Mouse (Mus musculus): ENCODE measurements around the gene Poc1a. TPM values are rescaled to one million over a fixed set of nuclear protein-coding genes. Genes with fewer than 3 reads are reported as not detected.

Gene Poc1a
- total and polyA plus RNA-seq, 2 experiments from 2014 or later = 12.3 to 13.6 TPM

- 72% methylated on average over 9 of the region's 9 CpGs for WGBS
- no peak overlapping the region for H3K9ac ChIP-seq (replicated peaks; ENCODE audit: low read depth, low read length)
- TF ChIP-seq CTCF (IDR thresholded peaks at IDR 0.05; ENCODE audit: low read depth) (no peak), EP300 (IDR thresholded peaks at IDR 0.05; ENCODE audit: low read depth) (no peak)
These were observed 17.4 kb upstream of the Poc1a start for GRCm38 (mm10) chr9:106263381-106263924.

DNA sequence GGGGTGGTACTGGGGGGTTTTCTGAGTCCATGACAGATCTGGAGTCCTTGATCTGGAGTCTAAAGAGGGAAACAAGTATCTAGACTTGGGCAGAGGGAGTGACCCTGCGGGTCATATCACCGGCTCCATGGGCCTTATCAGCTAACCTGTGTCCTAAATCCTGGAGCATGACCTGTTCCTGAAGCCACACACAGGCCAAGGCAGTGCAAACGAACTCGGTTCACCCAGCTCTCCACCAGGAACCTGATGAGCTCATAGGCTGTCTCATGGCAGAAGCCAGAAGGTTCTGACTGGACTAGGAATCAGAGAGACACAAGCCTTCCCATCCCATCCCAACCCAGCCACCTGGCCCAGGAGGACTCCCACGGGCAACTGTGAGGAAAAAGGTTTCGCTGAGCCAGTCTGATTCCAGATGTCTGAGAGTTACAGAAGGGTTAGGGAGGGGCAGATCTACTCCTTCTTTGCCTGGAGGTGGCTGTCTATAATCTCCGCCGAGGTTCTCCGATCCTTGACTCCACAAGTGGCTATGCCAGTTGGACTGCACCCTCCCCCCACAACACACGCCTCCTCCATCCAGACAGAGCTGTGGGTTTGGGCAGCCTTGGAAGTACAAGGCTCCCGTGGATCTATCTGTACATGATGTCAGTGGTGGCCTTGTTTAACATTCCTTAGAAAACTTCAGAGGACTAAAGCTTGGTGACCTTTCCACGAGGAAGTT is 15.3 kb upstream of the Poc1a start:
- H3K4me3 ChIP-seq (ENCODE audit: low read depth, low read length) = no peak overlapping the region
- H3K27ac ChIP-seq (ENCODE audit: low read depth) = no peak overlapping the region
- no peak for DNase-seq (ENCODE audit: low spot score)
- H3K4me1 ChIP-seq (ENCODE audit: control insufficient read depth, insufficient read depth) = no peaks in the 10 kb centered on the region
- no peak overlapping the region for H3K4me2 ChIP-seq (ENCODE audit: low read depth, low read length)
- no peak for ATAC-seq (ENCODE audit: insufficient read depth, low read depth)
- no peaks in the 10 kb centered on the region for H3K27me3 ChIP-seq (ENCODE audit: control insufficient read depth, insufficient read depth, low read length)
- no peaks in the 10 kb centered on the region for H3K9me3 ChIP-seq (replicated peaks; ENCODE audit: control insufficient read depth, low read length)
- no peak overlapping the region for H3K9ac ChIP-seq (replicated peaks; ENCODE audit: low read depth, low read length)
- no peak for TF ChIP-seq EP300 (IDR thresholded peaks at IDR 0.05; ENCODE audit: low read depth)
- TF ChIP-seq CTCF (IDR thresholded peaks at IDR 0.05; ENCODE audit: low read depth) = no peak
- no peaks in the 10 kb centered on the region for H3K36me3 ChIP-seq (replicated peaks; ENCODE audit: control insufficient read depth, insufficient read depth, low read length)
- 66% methylated on average over 12 of the region's 12 CpGs for WGBS

More at GRCm38 (mm10) chr9:106263381-106263924, 17.4 kb upstream of the Poc1a start:
- Histone ChIP-seq H3K27me3 (ENCODE audit: control insufficient read depth, insufficient read depth, low read length) (no peaks in the 10 kb centered on the region), H3K36me3 (replicated peaks; ENCODE audit: control insufficient read depth, insufficient read depth, low read length) (no peaks in the 10 kb centered on the region), H3K4me2 (ENCODE audit: low read depth, low read length) (no peak overlapping the region), H3K4me1 (ENCODE audit: control insufficient read depth, insufficient read depth) (no peaks in the 10 kb centered on the region), H3K27ac (ENCODE audit: low read depth) (no peak overlapping the region), H3K9me3 (replicated peaks; ENCODE audit: control insufficient read depth, low read length) (no peaks in the 10 kb centered on the region), H3K4me3 (ENCODE audit: low read depth, low read length) (no peak overlapping the region)
- DNase-seq (ENCODE audit: low spot score) (no peak), ATAC-seq (ENCODE audit: insufficient read depth, low read depth) (no peak)

GRCm38 (mm10) chr9:106266936-106267657 is 13.8 kb upstream of the Poc1a start:
- no peak overlapping the region for H3K4me2 ChIP-seq (ENCODE audit: low read depth, low read length)
- no peak overlapping the region for H3K4me3 ChIP-seq (ENCODE audit: low read depth, low read length)
- DNase-seq (ENCODE audit: low spot score) = no peak
- no peaks in the 10 kb centered on the region for H3K36me3 ChIP-seq (replicated peaks; ENCODE audit: control insufficient read depth, insufficient read depth, low read length)
- TF ChIP-seq EP300 (IDR thresholded peaks at IDR 0.05; ENCODE audit: low read depth) = no peak
- TF ChIP-seq CTCF (IDR thresholded peaks at IDR 0.05; ENCODE audit: low read depth) = no peak
- H3K9me3 ChIP-seq (replicated peaks; ENCODE audit: control insufficient read depth, low read length) = no peaks in the 10 kb centered on the region
- no peak overlapping the region for H3K9ac ChIP-seq (replicated peaks; ENCODE audit: low read depth, low read length)
- 54% methylated on average over 2 of the region's 2 CpGs for WGBS
- H3K4me1 ChIP-seq (ENCODE audit: control insufficient read depth, insufficient read depth) = no peaks in the 10 kb centered on the region
- no peak for ATAC-seq (ENCODE audit: insufficient read depth, low read depth)
- H3K27me3 ChIP-seq (ENCODE audit: control insufficient read depth, insufficient read depth, low read length) = no peaks in the 10 kb centered on the region
- H3K27ac ChIP-seq (ENCODE audit: low read depth) = no peak overlapping the region

DNA sequence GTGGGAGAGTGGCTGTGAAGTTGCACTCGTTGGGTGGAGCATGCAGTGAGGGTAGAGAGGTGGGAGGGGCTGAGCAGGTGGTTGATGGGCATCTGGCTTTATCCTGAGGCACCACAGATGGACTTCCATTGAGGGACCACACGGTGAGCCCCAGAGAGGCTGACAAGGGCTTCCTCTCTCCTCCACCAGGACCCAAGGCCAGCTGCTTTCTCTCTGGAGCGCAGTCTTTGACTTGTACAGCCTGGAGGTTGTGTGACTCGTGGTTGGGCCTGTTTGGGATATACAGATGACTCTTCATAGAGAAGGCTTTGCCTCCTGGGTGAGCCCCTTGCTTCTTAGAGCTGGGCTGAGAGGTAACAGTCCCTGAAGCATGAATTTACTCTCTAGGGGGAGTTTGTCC is 12.4 kb upstream of the Poc1a start:
- Histone ChIP-seq H3K36me3 (replicated peaks; ENCODE audit: control insufficient read depth, insufficient read depth, low read length) (no peaks in the 10 kb centered on the region), H3K4me2 (ENCODE audit: low read depth, low read length) (no peak overlapping the region), H3K4me3 (ENCODE audit: low read depth, low read length) (no peak overlapping the region), H3K9me3 (replicated peaks; ENCODE audit: control insufficient read depth, low read length) (no peaks in the 10 kb centered on the region), H3K27me3 (ENCODE audit: control insufficient read depth, insufficient read depth, low read length) (no peaks in the 10 kb centered on the region), H3K27ac (ENCODE audit: low read depth) (no peak overlapping the region), H3K9ac (replicated peaks; ENCODE audit: low read depth, low read length) (no peak overlapping the region), H3K4me1 (ENCODE audit: control insufficient read depth, insufficient read depth) (no peaks in the 10 kb centered on the region)
- ATAC-seq (ENCODE audit: insufficient read depth, low read depth) (no peak), DNase-seq (ENCODE audit: low spot score) (no peak)
- TF ChIP-seq CTCF (IDR thresholded peaks at IDR 0.05; ENCODE audit: low read depth) (no peak), EP300 (IDR thresholded peaks at IDR 0.05; ENCODE audit: low read depth) (no peak)
- WGBS = 60% methylated on average over 4 of the region's 4 CpGs

DNA sequence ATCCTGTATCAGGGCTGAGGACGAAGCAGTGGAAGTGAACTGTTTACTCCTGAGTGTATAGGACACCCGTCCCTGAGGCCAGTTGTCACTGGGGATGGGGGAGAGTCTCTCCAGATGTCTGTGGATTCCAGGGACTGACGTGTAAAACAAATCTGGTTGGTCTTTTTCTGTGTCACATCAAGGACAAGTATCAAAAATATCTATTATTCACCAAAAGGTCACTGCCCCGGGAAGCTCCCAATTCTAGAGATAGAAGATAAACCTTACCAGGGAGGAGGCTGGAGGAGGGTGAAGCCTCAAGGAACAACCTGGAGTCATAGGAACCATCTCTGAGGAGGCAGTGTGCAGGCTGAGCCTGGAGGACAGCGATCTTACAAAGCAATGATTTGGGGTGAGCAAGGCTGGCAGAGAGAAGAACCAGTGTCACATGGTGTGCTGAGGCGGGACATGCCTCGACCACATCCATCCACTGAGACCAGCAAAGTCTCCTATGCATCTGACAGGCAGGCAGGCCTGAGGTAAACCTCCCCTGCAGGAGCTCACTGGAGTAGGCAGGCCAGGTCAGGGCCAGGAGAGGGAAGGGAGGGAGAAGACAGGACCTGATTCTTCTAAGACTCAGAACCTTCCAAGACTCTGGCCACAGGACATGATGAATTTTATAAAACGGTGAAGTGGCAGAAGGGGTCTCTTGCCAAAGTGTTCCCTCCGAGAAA is 11.6 kb upstream of the Poc1a start:
- 60% methylated on average over 9 of the region's 9 CpGs for WGBS
- no peak overlapping the region for H3K4me3 ChIP-seq (ENCODE audit: low read depth, low read length)
- H3K36me3 ChIP-seq (replicated peaks; ENCODE audit: control insufficient read depth, insufficient read depth, low read length) = no peaks in the 10 kb centered on the region
- no peak for DNase-seq (ENCODE audit: low spot score)
- no peak overlapping the region for H3K9ac ChIP-seq (replicated peaks; ENCODE audit: low read depth, low read length)
- no peak overlapping the region for H3K4me2 ChIP-seq (ENCODE audit: low read depth, low read length)
- H3K27ac ChIP-seq (ENCODE audit: low read depth) = no peak overlapping the region
- TF ChIP-seq CTCF (IDR thresholded peaks at IDR 0.05; ENCODE audit: low read depth) = no peak
- TF ChIP-seq EP300 (IDR thresholded peaks at IDR 0.05; ENCODE audit: low read depth) = no peak
- H3K4me1 ChIP-seq (ENCODE audit: control insufficient read depth, insufficient read depth) = no peaks in the 10 kb centered on the region
- no peaks in the 10 kb centered on the region for H3K27me3 ChIP-seq (ENCODE audit: control insufficient read depth, insufficient read depth, low read length)
- no peak for ATAC-seq (ENCODE audit: insufficient read depth, low read depth)
- no peaks in the 10 kb centered on the region for H3K9me3 ChIP-seq (replicated peaks; ENCODE audit: control insufficient read depth, low read length)
